Mouse (Mus musculus) layer of hippocampus, adult 11-12 months (tissue): ENCODE results near the gene Nadk.

Experiments used
- DNase-seq: peaks from one replicate; pipeline ENCODE4 v3.0.0; 2022; ENCODE audit warnings: low spot score

The Nadk gene

DNA sequence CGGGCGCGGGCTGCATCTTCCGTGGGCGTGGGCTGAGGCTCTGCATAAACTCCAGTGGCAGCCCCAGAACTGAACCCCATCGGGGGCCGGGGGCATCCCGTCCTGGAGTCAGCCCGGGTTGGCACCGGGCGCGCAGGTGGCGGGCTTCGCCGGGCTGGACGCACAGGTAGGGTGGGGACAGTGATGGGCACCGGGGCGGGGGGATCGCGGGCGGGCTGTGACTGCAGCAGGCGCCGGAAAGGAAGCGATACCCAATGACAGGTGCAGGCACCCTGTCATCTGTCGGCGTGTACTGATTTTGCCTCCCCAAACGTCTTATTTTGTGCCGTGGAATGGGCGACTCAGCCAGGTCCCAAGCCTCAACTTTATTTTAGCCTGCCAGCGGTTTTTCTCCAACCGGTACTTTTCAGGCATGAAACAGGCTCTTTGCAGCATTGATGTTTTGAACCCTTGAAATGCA lies 39.8 kb downstream of the Nadk start:
- DNase-seq, result no peak

DNA sequence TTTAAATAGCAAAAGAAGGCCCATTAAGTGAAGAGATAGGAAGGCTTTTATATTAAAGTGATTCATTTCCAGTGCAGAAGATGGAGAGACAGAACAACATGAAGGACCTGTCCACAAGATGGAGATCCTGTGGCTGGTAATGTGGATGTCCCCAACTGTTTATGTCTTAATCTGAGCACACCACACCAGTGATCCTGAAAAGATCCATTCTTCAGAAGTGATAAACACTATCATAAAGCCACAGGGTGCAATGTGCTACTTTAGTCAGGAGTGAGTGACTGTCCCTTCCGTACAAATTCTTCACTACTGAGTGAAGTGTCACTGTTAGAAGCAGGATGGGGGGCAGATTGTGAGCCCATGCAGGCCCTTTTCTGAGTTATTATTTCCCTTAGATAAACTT lies 40.6 kb downstream of the Nadk start:
- DNase-seq, result no peak

DNA sequence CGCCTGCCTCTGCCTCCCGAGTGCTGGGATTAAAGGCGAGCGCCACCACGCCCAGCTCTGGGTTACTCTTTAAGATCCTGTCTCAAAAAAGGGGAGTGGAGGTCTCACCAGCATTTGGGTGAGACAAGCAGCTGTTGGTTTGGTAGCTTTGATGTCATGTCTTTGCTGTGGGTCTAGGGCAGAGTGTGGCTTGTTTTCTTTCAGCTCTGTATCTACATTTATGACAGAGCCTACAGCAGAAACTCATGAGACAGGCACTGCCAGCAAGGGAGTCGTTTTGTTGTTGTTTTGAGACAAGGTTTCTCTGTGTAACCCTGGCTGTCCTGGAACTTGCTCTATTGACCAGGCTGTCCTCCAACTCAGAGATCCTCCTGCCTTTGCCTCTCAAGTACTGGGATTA lies 41.6 kb downstream of the Nadk start:
- DNase-seq, result no peak

DNA sequence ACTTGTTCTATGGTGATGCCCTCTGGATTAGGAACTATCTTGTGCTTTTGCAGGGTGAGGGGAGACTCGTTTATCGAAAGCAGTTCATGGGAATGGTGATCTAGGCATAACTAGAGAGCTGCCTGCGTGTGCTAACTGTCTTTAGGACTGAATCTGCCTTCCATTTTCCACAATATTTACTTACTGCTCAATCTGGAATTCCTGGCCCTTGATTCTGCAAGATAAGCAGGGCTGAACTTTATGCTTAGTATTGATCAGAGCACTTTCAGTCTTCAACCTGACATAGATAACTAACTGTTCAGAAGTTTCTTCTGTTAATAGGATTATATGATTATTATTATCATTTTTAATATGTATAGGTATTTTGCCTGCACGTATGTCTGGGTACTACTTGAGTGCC lies 43.0 kb downstream of the Nadk start:
- no peak for DNase-seq

DNA sequence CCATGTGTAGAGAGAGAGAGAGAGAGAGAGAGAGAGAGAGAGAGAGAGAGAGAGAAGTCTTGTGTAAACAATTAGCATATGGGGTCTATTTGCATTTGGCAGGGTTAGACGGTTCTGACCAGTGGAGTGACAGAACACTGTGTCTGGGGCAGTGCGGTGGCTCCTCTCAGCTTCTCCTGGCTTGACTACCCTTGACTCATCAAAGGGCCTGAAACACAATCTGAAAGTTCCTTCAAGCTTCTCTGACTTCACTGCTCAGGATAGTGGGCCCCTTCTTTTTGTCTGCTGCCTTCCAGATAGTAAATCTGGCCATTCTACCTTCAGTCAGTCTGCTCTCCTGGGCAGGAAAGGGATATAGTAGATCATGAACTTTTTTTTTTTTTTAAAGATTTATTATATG lies 44.6 kb downstream of the Nadk start:
- DNase-seq, result no peak

DNA sequence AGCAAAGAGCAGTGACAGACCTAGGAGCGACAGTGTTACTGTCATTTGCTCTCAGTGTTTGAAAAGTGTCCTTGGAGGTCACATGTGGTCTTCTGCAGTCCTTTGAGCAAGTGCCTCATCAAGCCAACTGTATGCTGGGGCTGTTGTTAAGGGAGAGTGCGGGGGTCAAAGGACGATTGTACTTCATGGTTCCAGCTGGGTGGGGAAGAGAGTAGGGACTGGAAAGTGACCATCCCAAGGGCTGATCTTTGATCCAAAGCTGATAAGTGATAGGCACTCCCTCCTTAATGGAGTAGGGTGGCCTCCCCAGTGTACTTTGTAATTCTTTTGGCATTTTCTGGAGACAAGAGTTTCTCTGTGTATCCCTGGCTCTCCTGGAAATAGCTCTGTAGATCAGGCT lies 49.7 kb downstream of the Nadk start:
- DNase-seq, result no peak

DNA sequence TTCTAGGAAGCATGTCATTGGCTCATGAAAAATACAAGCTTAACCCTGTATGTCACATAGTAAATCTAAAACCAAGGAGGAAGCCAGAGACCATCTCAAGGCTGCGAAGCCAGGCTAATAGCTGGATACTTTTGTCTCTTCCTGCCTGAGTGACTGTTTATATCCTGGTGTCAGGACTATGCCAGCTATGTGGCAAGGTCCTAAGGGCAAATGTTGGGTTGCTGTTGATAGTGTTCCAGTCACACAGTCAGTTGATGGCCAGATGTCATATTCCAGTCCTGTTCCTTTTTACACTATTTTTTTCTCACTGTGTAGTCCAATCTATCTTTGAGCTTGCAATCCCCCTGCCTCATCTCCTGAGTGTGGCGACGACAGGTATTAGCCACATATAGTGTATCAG lies 51.1 kb downstream of the Nadk start:
- no peak for DNase-seq

DNA sequence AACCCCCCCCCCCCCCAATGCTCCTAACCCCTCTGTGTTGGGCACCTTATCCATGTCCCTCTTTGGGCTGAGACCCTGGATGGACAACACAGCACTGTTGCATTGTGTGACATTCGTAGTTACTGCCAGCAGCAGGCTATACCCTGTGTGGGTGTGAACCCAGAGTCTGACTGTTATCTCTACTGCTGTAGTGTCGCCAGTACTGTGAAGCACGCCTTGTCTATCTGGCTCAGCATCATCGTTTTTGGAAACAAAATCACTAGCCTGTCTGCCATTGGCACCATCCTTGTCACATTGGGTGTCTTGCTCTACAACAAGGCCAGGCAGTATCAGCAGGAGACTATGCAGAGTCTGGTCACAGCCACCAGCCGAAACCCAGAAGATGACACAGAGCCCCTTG lies 56.1 kb downstream of the Nadk start:
- DNase-seq, result peak; percentile 18

DNA sequence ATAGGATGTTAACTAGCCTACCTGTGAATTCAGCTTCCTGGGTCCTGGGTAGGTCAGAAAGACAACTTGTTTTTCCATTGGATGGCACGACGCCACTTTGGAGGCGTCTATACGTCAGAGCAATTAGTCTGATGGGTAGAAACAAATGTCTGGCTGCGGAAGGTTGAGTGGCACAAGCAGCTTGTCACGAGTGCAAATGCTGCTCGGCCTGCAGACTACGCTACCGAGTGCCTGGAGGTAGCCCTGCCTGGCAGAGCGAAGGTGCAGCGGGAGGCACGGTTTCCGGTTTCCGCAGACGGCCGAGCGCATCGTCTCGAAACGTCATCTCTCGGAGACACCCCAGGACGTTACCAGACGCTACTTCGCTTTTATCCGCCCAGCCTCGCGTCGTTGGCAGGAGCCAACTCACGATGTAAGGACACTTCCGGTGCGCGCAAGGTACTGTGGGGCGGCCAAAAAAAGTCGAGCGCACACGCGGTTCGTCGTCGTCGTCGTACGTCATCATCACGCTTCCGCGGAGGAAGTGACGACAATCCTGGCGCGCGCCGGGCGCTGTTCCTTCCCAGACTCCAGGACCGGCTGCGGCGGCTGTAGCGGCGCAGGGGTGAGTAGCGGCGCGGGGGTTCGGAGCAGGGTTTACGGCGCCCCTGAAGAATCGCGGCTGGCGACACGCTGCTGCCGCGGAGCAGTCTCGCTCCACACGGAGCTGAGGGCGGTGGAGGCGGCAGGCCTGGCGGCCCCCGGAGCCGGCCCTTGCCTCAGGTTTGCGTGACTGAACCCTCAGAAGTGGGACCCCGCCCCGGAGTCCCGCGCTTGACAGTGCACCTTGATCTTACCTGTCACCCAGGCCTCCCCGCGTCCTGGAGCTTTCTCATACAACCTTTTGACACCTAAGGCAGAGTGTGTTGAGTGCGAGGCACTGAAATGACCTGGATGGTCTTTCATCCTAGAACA lies 62.4 kb downstream of the Nadk start, which contains the start of gene Cdk11b:
TSS of gene Cdk11b (plus strand) at position 517 of the 954 bp plus-strand sequence.
- peak; percentile 96 for DNase-seq

DNA sequence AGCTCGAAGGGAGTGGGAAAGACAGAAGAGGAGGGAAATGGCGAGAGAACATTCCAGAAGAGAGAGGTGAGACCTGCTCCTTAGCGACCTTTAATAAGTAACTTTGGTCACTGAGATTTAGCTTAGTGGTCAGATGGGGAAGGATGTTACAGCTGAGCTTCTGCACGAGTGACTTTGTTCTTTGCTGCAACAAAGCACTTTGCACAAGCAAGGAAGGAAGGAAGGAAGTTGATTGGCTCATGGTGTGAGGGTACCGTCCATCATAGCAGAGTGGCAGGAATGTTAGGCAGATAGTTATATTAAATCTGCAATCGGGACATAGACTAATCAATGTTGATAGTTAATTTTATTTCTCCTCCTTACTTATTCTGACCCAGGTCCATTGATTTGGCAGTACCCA lies 68.1 kb downstream of the Nadk start:
- no peak for DNase-seq

DNA sequence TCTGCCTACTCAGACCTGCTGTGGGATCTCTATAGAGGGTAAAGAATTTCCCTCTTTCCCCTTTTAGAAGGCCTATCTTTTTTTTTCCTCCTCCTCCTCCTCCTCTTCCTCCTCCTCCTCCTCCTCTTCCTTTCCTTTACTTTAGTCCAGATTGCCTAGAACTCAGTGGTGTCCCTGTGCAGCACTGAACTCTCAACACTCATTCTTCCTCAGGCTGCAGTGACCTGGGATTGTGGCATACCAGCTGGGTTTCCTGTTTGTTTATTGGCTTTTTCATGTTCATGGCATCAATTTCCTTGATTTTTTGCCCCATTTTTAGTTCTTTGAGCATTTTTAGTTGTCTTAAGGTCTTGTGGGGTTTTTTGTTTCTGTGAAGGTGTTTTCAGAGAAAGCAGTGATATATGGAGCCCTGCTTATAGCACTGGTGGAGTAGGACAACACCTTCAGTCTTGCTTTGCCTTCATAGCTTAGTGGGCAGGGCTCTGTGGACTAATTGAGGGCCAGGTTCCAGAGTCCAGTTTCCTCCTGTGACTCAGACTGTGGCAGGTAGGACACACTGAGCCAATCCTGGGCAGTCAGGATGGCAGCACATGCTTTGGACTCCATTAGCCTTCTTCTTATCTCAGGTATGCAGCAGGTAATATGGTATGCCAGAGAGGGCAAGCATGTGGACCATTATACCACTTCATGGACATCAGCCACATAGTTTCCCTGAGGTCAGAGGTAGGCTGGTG lies 73.8 kb downstream of the Nadk start:
- DNase-seq, result no peak
